ENCODE assay signal across 20 mouse cellular contexts in the genomic region with DNA sequence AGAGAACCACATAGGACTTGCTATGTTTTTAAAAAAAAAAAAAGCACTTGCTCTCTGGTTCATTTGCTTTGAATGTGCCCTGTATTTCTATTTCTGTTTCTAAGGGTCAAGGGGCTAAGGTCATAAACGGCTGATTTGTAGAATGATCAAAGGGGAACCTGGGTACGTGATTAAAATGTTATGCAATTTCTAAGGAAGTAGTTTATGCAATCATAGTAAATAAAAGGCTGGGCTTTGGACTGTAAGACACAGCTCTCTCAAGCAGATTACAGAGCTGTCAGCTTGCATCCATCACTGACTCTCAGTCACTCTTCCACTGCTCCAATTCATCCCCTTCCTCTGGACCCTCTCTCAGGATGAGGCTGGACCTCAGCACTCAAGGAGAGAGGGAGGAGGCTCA. TPM values are rescaled to one million over a fixed set of nuclear protein-coding genes. Genes with fewer than 3 reads are reported as not detected.
A peak's percentile ranks its signal among the peaks of the same experiment; 100 is the strongest.
DNase-seq lines count a peak whose midpoint lies in the region; ATAC-seq and TF ChIP-seq lines count a peak whose summit lies in the region.
"Had no signal": no experiment of that assay in that cellular context is flagged by ENCODE, and none has a peak within 500 bp of the region (broad histone marks: within the 10 kb centered on the region; RNA-seq: fewer than 3 reads in every experiment).

No protein-coding gene starts in this region.

- H3K27me3 ChIP-seq in liver, embryonic 12.5 days (replicated peaks): no peaks in the 10 kb centered on the region
- H3K27me3 ChIP-seq in liver, embryonic 15.5 days: no peaks in the 10 kb centered on the region
- no peaks in the 10 kb centered on the region for H3K27me3 ChIP-seq in small intestine, adult 2 months (ENCODE audit: control insufficient read depth, insufficient read depth, low read length)
- H3K27me3 ChIP-seq in midbrain, postnatal 0 days (ENCODE audit: insufficient read depth, low read length): no peaks in the 10 kb centered on the region
- H3K27me3 ChIP-seq: heart, embryonic 12.5 days had no signal

- no peak for DNase-seq in liver
- no peak for DNase-seq in midbrain, postnatal 0 days (ENCODE audit: low spot score)
- DNase-seq in cerebellum, adult 8-10 months: no peak
- no peak for DNase-seq in layer of hippocampus, adult 9-11 months
- DNase-seq: adrenal gland, postnatal 25 days; B cell, adult 2 months; heart, postnatal 4 days; kidney, postnatal 25 days; thymus, postnatal 4 days had no signal

- no peaks in the 10 kb centered on the region for H3K36me3 ChIP-seq in liver, embryonic 12.5 days
- no peaks in the 10 kb centered on the region for H3K36me3 ChIP-seq in liver, embryonic 15.5 days (replicated peaks)
- no peaks in the 10 kb centered on the region for H3K36me3 ChIP-seq in small intestine, adult 2 months (ENCODE audit: control insufficient read depth, insufficient read depth, low read length)
- H3K36me3 ChIP-seq in midbrain, postnatal 0 days (ENCODE audit: insufficient read depth, low read length): no peaks in the 10 kb centered on the region
- H3K36me3 ChIP-seq: heart, embryonic 12.5 days; midbrain, embryonic 10.5 days had no signal

- ATAC-seq in liver, embryonic 12.5 days: peak; percentile 25; the same call in 1 of the 2 replicates
- peak; percentile 25; the same call in 1 of the 2 replicates for ATAC-seq in liver, embryonic 15.5 days (ENCODE audit: insufficient read depth)
- ATAC-seq in midbrain, postnatal 0 days (ENCODE audit: low FRiP score): no peak
- ATAC-seq: forebrain, embryonic 16.5 days; inflammation-experienced regulatory T-cells, adult 6 months had no signal

- no peaks in the 10 kb centered on the region for H3K9me3 ChIP-seq in liver, embryonic 12.5 days (replicated peaks)
- H3K9me3 ChIP-seq in liver, embryonic 15.5 days (replicated peaks): no peaks in the 10 kb centered on the region
- peaks cover 4% of the 10 kb centered on the region; the same call in 1 of the 2 replicates for H3K9me3 ChIP-seq in midbrain, postnatal 0 days (ENCODE audit: low read length)

- WGBS in liver, embryonic 12.5 days (ENCODE audit: insufficient replicate concordance): 55% methylated on average over 2 of the region's 2 CpGs
- 50% methylated on average over 2 of the region's 2 CpGs for WGBS in liver, embryonic 15.5 days (ENCODE audit: insufficient replicate concordance)
- 23% methylated on average over 2 of the region's 2 CpGs for WGBS in small intestine, adult 2 months
- 76% methylated on average over 2 of the region's 2 CpGs for WGBS in midbrain, postnatal 0 days

- no peak for TF ChIP-seq POLR2A in bone marrow macrophage, adult 2 months (IDR thresholded peaks at IDR 0.05; ENCODE audit: borderline replicate concordance, low read depth, low read length)
- TF ChIP-seq POLR2A in small intestine, adult 2 months (IDR thresholded peaks at IDR 0.05; ENCODE audit: low read depth, low read length): no peak

- H3K27ac ChIP-seq in liver, embryonic 12.5 days: no peak overlapping the region
- peak overlapping the region; percentile 82 for H3K27ac ChIP-seq in bone marrow macrophage, adult 2 months (ENCODE audit: insufficient read depth, low read depth, low read length)
- peak overlapping the region; percentile 53; the same call in 1 of the 2 replicates for H3K27ac ChIP-seq in liver, embryonic 15.5 days (replicated peaks)
- peak overlapping the region; percentile 92 for H3K27ac ChIP-seq in small intestine, adult 2 months (ENCODE audit: insufficient read depth, low read depth, low read length)
- H3K27ac ChIP-seq in midbrain, postnatal 0 days (ENCODE audit: low read depth, low read length): no peak overlapping the region
- H3K27ac ChIP-seq: midbrain, embryonic 10.5 days had no signal

- no peak overlapping the region for H3K9ac ChIP-seq in liver, embryonic 12.5 days
- no peak overlapping the region for H3K9ac ChIP-seq in liver, embryonic 15.5 days
- H3K9ac ChIP-seq in midbrain, postnatal 0 days (replicated peaks; ENCODE audit: low read length, poor library complexity, severe bottlenecking): no peak overlapping the region
- H3K9ac ChIP-seq: heart, embryonic 12.5 days had no signal

- no peak overlapping the region for H3K4me3 ChIP-seq in liver, embryonic 12.5 days
- peak overlapping the region; percentile 4 for H3K4me3 ChIP-seq in bone marrow macrophage, adult 2 months (ENCODE audit: insufficient read depth, low read length)
- no peak overlapping the region for H3K4me3 ChIP-seq in liver, embryonic 15.5 days (replicated peaks)
- H3K4me3 ChIP-seq in small intestine, adult 2 months (ENCODE audit: low read depth, low read length): no peak overlapping the region; the same call in 1 of the 2 replicates
- H3K4me3 ChIP-seq in midbrain, postnatal 0 days (ENCODE audit: low read depth, low read length): no peak overlapping the region
- H3K4me3 ChIP-seq: heart, embryonic 12.5 days; midbrain, embryonic 10.5 days had no signal

- TF ChIP-seq CTCF in bone marrow macrophage, adult 2 months (IDR thresholded peaks at IDR 0.05; ENCODE audit: low read depth, low read length): no peak
- TF ChIP-seq CTCF in small intestine, adult 2 months (IDR thresholded peaks at IDR 0.05; ENCODE audit: extremely low read depth, insufficient read length, insufficient replicate concordance, low read depth, low read length): no peak
- no peak for TF ChIP-seq CTCF in midbrain, postnatal 0 days (IDR thresholded peaks at IDR 0.05)

- no peak overlapping the region for H3K4me2 ChIP-seq in liver, embryonic 12.5 days
- H3K4me2 ChIP-seq in liver, embryonic 15.5 days: no peak overlapping the region
- no peak overlapping the region for H3K4me2 ChIP-seq in midbrain, postnatal 0 days (ENCODE audit: low read depth, low read length, poor library complexity, severe bottlenecking)
- H3K4me2 ChIP-seq: heart, embryonic 12.5 days had no signal

- peaks cover 10% of the 10 kb centered on the region for H3K4me1 ChIP-seq in liver, embryonic 12.5 days
- H3K4me1 ChIP-seq in bone marrow macrophage, adult 2 months (ENCODE audit: control insufficient read depth, insufficient read depth, low read length): peaks cover 50% of the 10 kb centered on the region
- peaks cover 16% of the 10 kb centered on the region for H3K4me1 ChIP-seq in liver, embryonic 15.5 days (replicated peaks)
- H3K4me1 ChIP-seq in small intestine, adult 2 months (ENCODE audit: control insufficient read depth, insufficient read depth, insufficient read length, low read length): peaks cover 9% of the 10 kb centered on the region; the same call in 1 of the 2 replicates
- H3K4me1 ChIP-seq in midbrain, postnatal 0 days (ENCODE audit: insufficient read depth, low read length): no peaks in the 10 kb centered on the region
- H3K4me1 ChIP-seq: midbrain, embryonic 10.5 days had no signal

RNA-seq across cellular contexts. Expression of a gene that starts 18.6 kb away (rescaled TPM):
- not detected in 2 replicates for polyA plus RNA-seq in liver, embryonic 12.5 days (2016; fragmentation: Nextera tagmentation; extraction: Ambion mirVana)
- not detected in 2 replicates for polyA plus RNA-seq in bone marrow macrophage, adult 2 months (2012; ENCODE audit: insufficient read depth, insufficient read length, missing spikeins)
- polyA plus RNA-seq in liver, embryonic 15.5 days (2015; fragmentation: Nextera tagmentation; extraction: Ambion mirVana): not detected in 2 replicates
- 0.62 TPM in 1 of 2 replicates, not detected in the other for polyA plus RNA-seq in small intestine, adult 2 months (2012; rRNA removed)
- total RNA-seq in midbrain, postnatal 0 days (2014; rRNA removed): not detected in 2 replicates
- polyA plus RNA-seq in midbrain, postnatal 0 days (2015; fragmentation: Nextera tagmentation; extraction: Ambion mirVana): 0.31 TPM in 1 of 2 replicates, not detected in the other
- total RNA-seq: adrenal gland, postnatal 25 days; ES-E14; gastrocnemius, adult 8-10 months; heart, postnatal 4 days had no signal
- polyA plus RNA-seq: forebrain, embryonic 16.5 days; heart, embryonic 12.5 days; limb, embryonic 11.5 days; midbrain, embryonic 10.5 days had no signal

Comparison
In these comparisons a context has a peak if more than half of its experiments do, and no peak if none do; other contexts are left out.
1. H3K27ac ChIP-seq: peak in bone marrow macrophage, adult 2 months (single experiment), liver, embryonic 15.5 days (single experiment) and small intestine, adult 2 months (single experiment); none in liver, embryonic 12.5 days (single experiment) and midbrain, postnatal 0 days (single experiment).